Mouse (Mus musculus) erythroblast, embryonic 14.5 days (primary cell): ENCODE data around the gene Piwil1.

Experiments
- GATA1 ChIP-seq: IDR thresholded peaks from 2 replicates; pipeline ENCODE4 v1.6.1; 2012; ENCODE audit warnings: low read length, inconsistent platforms, mixed read lengths
- TAL1 ChIP-seq: IDR thresholded peaks from 3 replicates; pipeline ENCODE4 v1.6.1; 2012; ENCODE audit warnings: low read length, inconsistent platforms, mixed read lengths

GRCm38 (mm10) chr5:128662881-128663280, 39.4 kb upstream of the Piwil1 start:
- no peak for TF ChIP-seq GATA1
- no peak for TF ChIP-seq TAL1
